Mouse (Mus musculus): ENCODE measurements around the gene Arhgef19.

DNA sequence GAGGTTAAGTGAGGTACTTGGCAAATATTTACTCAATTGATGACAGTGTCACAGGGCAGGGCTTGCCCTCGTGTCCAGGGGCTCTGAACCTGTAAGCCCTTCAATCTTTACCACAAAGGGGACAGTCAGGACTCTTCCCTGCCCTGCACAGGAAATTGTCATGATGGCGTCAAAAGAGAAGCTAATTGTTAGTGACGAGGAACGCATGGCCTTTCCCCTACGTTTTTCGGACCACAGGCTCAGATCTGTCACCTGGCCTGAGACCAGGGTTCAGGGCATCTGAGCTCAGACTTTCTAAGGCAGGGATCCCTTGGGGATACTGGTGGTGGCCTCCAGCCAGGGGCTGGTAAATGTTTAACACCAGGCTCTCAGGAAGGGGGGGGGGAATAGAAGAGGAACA is 41.9 kb downstream of the Arhgef19 start:
- TF ChIP-seq MAX (IDR thresholded peaks at IDR 0.05; ENCODE audit: low read length) = no peak
- no peak for TF ChIP-seq SMC3 (IDR thresholded peaks at IDR 0.05; ENCODE audit: low read depth, low read length)
- TF ChIP-seq EP300 (IDR thresholded peaks at IDR 0.05; ENCODE audit: low read depth in 1 of 2, low read length in 2 of 2) = no peak
- no peak for TF ChIP-seq CTCF (IDR thresholded peaks at IDR 0.05 in 2 of 3, conservative IDR thresholded peaks at IDR 0.05 in 1 of 3; ENCODE audit: control insufficient read depth in 1 of 3, insufficient read depth in 1 of 3, low read depth in 2 of 3, low read length in 3 of 3, poor library complexity in 1 of 3, severe bottlenecking in 1 of 3)
- TF ChIP-seq POLR2A (IDR thresholded peaks at IDR 0.05; ENCODE audit: control insufficient read depth in 1 of 2, insufficient read depth in 1 of 2, low read depth in 1 of 2, low read length in 2 of 2, poor library complexity in 1 of 2) = no peak
- no peak for TF ChIP-seq RAD21 (IDR thresholded peaks at IDR 0.05; ENCODE audit: low read depth, low read length)
- no peak for TF ChIP-seq ELF1 (IDR thresholded peaks at IDR 0.05; ENCODE audit: low read depth, low read length)
